Mouse (Mus musculus) forebrain, embryonic 14.5 days (tissue): ENCODE measurements around the gene Ky. TPM values are rescaled to one million over a fixed set of nuclear protein-coding genes. Genes with fewer than 3 reads are reported as not detected.

ENCODE experiments used
- polyA plus RNA-seq: library from polyadenylated mRNA; unstranded; fragments of >200 nt; fragmentation: Nextera tagmentation; extraction: Ambion mirVana; gene quantifications from 2 replicates; pipeline ENCODE4 v1.2.1, GENCODE M21; 2014

The Ky gene
- polyA plus RNA-seq, 1 experiment from 2014 or later: 0.30 TPM

Other genes starting within 250 kb of the Ky start
- 27.8 and 32.5 TPM in 2 replicates for gene Ephb1, start 151.1 kb upstream of the Ky start, polyA plus RNA-seq
- 156 and 194 TPM in 2 replicates for gene Anapc13, start 120.5 kb downstream of the Ky start, polyA plus RNA-seq
- 37.8 and 41.8 TPM in 2 replicates for gene Cep63, start 120.8 kb downstream of the Ky start, polyA plus RNA-seq
- 30.4 and 44.0 TPM in 2 replicates for gene Amotl2, start 210.9 kb downstream of the Ky start, polyA plus RNA-seq